Mouse (Mus musculus) midbrain, embryonic 15.5 days (tissue): ENCODE data around the gene Katnal1. TPM values are rescaled to one million over a fixed set of nuclear protein-coding genes. Genes with fewer than 3 reads are reported as not detected.
A peak's percentile ranks its signal among the peaks of the same experiment; 100 is the strongest.

Experiments used
- ATAC-seq: fragments of 200-750 bp; cut with Nextera tagmentation; replicated peaks from 2 replicates; pipeline ENCODE4 v1.8.0; 2017; ENCODE audit warnings: moderate TSS enrichment
- H3K27ac ChIP-seq: fragments of 300-500 bp; sonication (generic); 2 replicates; pipeline ENCODE4 v1.5.1; 2015; ENCODE audit warnings: mild to moderate bottlenecking, inconsistent platforms
- H3K27me3 ChIP-seq: fragments of 300-500 bp; sonication (generic); replicated peaks from 2 replicates; pipeline ENCODE4 v1.6.1; 2015; ENCODE audit warnings: inconsistent platforms
- H3K36me3 ChIP-seq: fragments of 300-500 bp; sonication (generic); replicated peaks from 2 replicates; pipeline ENCODE4 v1.6.1; 2015; ENCODE audit warnings: inconsistent platforms
- H3K4me1 ChIP-seq: fragments of 300-500 bp; sonication (generic); 2 replicates; pipeline ENCODE4 v1.6.1; 2015; ENCODE audit warnings: inconsistent platforms
- H3K4me2 ChIP-seq: fragments of 300-500 bp; sonication (generic); 2 replicates; pipeline ENCODE4 v1.6.1; 2015; ENCODE audit warnings: inconsistent platforms, mild to moderate bottlenecking, moderate library complexity
- H3K4me3 ChIP-seq: fragments of 300-500 bp; sonication (generic); 2 replicates; pipeline ENCODE4 v1.5.1; 2015; ENCODE audit warnings: mild to moderate bottlenecking, inconsistent platforms
- H3K9ac ChIP-seq: fragments of 300-500 bp; sonication (generic); 2 replicates; pipeline ENCODE4 v1.6.1; 2015; ENCODE audit warnings: mild to moderate bottlenecking, inconsistent platforms
- H3K9me3 ChIP-seq: fragments of 300-500 bp; sonication (generic); 2 replicates; pipeline ENCODE4 v1.6.1; 2016; ENCODE audit warnings: inconsistent platforms
- WGBS: fragments of 180-500 bp; shearing (Covaris S2); methylation state at CpG from one replicate; pipeline ENCODE4 v1.1.7; 2015; ENCODE audit warnings: mixed read lengths; 5-methylcytosine and 5-hydroxymethylcytosine counted together
- polyA plus RNA-seq: library from polyadenylated mRNA; unstranded; fragments of >200 nt; fragmentation: Nextera tagmentation; extraction: Ambion mirVana; gene quantifications from 2 replicates; pipeline ENCODE4 v1.2.1, GENCODE M21; 2015

Gene Katnal1
- polyA plus RNA-seq, 1 experiment from 2014 or later, result 42.7 TPM

DNA sequence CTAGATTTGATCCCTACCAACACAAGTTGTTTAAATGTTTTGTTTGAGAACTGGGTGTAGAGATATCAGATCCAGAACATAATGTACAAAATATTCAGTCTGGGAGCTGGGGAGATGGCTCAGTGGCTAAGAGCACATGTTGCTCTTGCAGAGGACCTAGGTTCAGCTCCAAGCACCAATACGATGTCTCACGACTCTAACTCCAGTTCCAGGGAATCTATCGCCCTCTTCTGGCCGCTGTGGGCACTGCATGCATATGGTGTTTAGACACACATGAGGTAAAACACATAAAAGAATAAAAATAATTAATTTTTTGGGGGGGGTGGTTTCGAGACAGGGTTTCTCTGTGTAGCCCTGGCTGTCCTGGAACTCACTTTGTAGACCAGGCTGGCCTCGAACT is 23.3 kb upstream of the Katnal1 start:
- no peak for ATAC-seq
- Histone ChIP-seq H3K27ac (no peak overlapping the region), H3K9ac (no peak overlapping the region), H3K36me3 (no peaks in the 10 kb centered on the region), H3K9me3 (no peaks in the 10 kb centered on the region), H3K4me2 (no peak overlapping the region), H3K4me3 (no peak overlapping the region), H3K4me1 (no peaks in the 10 kb centered on the region), H3K27me3 (no peaks in the 10 kb centered on the region)
- 49% methylated on average over 6 of the region's 6 CpGs for WGBS

DNA sequence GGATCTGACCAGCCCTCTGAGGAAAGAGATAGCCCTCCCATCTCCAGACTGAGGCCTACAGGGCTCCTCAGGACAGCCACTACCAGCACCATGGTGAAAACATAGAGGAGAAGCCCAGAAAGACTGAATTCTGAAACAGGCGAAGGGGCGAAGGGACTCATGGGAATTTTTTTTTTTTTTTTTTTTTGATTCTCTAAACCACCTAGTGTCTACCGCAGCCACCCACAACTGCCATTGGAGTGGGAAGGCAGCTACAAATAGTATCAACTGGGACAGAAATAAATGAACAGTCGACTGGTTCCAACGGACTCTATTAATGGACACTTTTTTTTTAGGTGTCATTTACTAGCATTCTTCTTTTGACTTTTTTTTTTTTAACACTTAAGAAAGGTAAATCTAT is 22.2 kb upstream of the Katnal1 start:
- Histone ChIP-seq H3K4me1 (no peaks in the 10 kb centered on the region), H3K4me2 (no peak overlapping the region), H3K27me3 (no peaks in the 10 kb centered on the region), H3K27ac (no peak overlapping the region), H3K4me3 (no peak overlapping the region), H3K9me3 (0 out of 2 replicates have a peak, but pooled peaks cover 3% of the 10 kb centered on the region), H3K36me3 (no peaks in the 10 kb centered on the region), H3K9ac (no peak overlapping the region)
- ATAC-seq, result no peak
- WGBS, result 95% methylated on average over 5 of the region's 5 CpGs

DNA sequence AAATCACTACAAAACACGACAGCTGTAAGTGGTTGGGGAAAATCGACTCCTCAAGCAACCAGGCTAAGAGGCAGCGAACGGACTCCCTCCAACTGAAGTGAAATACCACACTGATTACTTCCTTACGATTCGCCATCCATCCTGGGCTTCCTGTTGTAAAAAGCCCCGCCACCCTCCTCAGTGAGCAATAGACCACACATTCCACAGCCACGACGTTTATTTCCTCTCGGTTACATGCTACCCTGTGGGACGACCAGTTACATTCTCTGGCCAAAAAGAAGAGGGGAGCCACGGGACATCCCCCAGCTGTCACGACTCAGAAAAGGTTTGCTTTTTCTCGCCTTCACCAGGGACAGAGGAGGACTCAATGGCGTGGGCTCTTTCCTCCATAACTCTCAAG is 20.9 kb upstream of the Katnal1 start:
- no peak for ATAC-seq
- Histone ChIP-seq H3K27me3 (no peaks in the 10 kb centered on the region), H3K4me2 (no peak overlapping the region), H3K36me3 (no peaks in the 10 kb centered on the region), H3K4me1 (0 out of 2 replicates have a peak, but pooled peaks cover 3% of the 10 kb centered on the region), H3K4me3 (no peak overlapping the region), H3K9me3 (0 out of 2 replicates have a peak, but pooled peaks cover 3% of the 10 kb centered on the region), H3K27ac (no peak overlapping the region), H3K9ac (no peak overlapping the region)
- 72% methylated on average over 15 of the region's 15 CpGs for WGBS

DNA sequence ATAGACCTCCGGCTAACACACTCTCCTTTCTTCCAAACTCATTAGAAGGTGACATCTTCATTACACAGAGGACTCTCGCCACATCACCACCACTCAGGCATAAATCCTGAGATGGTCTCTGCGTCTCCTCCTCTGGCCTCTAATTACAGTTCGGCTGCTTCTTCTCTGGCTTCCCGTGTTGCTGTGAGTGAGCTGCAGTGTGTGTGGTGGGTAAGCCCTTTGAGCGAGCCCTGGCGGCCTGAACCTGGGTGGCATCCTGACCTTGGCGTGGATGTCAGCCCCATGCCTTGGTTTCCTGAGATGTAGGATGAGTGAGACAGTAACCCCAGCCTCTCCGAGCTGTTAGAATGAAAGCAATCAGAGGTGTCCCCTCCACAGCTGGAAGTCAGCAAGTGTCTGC is 19.5 kb upstream of the Katnal1 start:
- Histone ChIP-seq H3K36me3 (no peaks in the 10 kb centered on the region), H3K4me3 (no peak overlapping the region), H3K27me3 (no peaks in the 10 kb centered on the region), H3K9ac (no peak overlapping the region), H3K4me1 (0 out of 2 replicates have a peak, but pooled peaks cover 3% of the 10 kb centered on the region), H3K9me3 (0 out of 2 replicates have a peak, but pooled peaks cover 3% of the 10 kb centered on the region), H3K27ac (no peak overlapping the region), H3K4me2 (no peak overlapping the region)
- no peak for ATAC-seq
- 74% methylated on average over 9 of the region's 9 CpGs for WGBS

DNA sequence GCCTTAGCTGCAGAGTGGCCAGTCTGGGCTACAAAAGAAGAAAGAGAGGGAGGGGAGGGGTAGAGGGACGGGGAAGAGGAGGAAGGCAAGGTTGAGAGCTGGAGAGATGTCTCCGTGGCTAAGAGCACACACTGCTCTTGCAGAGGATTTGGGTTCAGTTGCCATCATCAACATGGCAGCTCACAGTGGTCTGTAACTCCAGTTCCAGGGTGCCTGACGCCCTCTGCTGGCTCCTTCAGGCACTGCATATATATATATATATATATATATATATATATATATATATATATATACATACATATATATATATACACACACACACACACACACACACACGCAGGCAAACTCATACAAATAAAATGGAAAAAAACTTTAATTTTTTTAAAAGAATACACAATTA is 18.3 kb upstream of the Katnal1 start:
- Histone ChIP-seq H3K27ac (no peak overlapping the region), H3K4me3 (no peak overlapping the region), H3K4me2 (no peak overlapping the region), H3K4me1 (0 out of 2 replicates have a peak, but pooled peaks cover 3% of the 10 kb centered on the region), H3K9ac (no peak overlapping the region), H3K27me3 (no peaks in the 10 kb centered on the region), H3K9me3 (0 out of 2 replicates have a peak, but pooled peaks cover 3% of the 10 kb centered on the region), H3K36me3 (no peaks in the 10 kb centered on the region)
- ATAC-seq, result no peak
- 75% methylated on average over 4 of the region's 4 CpGs for WGBS

DNA sequence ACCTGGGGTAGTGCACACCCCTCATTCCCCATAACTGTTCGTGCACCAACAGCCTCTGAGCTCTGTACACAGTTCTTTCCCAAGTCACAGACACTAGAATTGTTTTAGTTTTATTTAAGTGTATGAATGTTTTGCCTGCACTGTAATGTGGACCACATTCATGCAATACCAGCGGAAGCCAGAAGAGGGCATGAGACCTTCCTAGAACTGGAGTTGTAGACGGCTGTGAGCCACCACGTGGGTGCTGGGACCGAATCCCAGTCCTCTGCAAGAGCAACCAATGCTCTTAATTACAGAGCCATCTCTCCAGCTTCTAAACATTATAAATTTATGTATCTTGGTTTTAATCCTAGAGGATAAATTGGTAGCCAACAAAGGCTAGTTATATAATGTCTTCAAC is 17.7 kb upstream of the Katnal1 start:
- no peak overlapping the region for H3K4me2 ChIP-seq
- 80% methylated on average over 5 of the region's 5 CpGs for WGBS
- no peak overlapping the region for H3K9ac ChIP-seq
- H3K9me3 ChIP-seq, result 0 out of 2 replicates have a peak, but pooled peaks cover 3% of the 10 kb centered on the region
- H3K36me3 ChIP-seq, result no peaks in the 10 kb centered on the region
- no peak overlapping the region for H3K4me3 ChIP-seq
- ATAC-seq, result no peak
- 0 out of 2 replicates have a peak, but pooled peaks cover 3% of the 10 kb centered on the region for H3K4me1 ChIP-seq
- no peaks in the 10 kb centered on the region for H3K27me3 ChIP-seq
- no peak overlapping the region for H3K27ac ChIP-seq

DNA sequence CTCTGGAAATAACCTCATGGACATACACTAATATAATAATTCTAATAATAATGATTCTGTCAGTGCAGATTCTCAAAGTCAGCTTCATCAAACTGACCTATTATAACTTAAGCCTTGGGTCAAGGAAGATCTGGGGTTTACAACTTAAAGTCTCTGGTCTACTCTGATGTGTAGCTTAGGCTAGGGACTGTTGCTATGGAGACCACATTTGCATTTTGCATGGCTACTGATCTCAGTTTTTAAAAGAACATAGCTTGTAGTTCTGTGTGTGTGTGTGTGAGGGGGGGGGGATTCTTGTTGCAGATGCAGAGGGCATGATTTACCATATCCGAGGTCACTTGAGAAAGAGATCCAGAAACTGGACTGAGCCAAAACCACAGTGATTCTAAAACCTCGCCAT is 16.6 kb upstream of the Katnal1 start:
- Histone ChIP-seq H3K27ac (no peak overlapping the region), H3K9ac (no peak overlapping the region), H3K4me2 (no peak overlapping the region), H3K36me3 (no peaks in the 10 kb centered on the region), H3K4me1 (0 out of 2 replicates have a peak, but pooled peaks cover 3% of the 10 kb centered on the region), H3K4me3 (no peak overlapping the region), H3K27me3 (no peaks in the 10 kb centered on the region), H3K9me3 (0 out of 2 replicates have a peak, but pooled peaks cover 3% of the 10 kb centered on the region)
- no peak for ATAC-seq
- WGBS, result 65% methylated on average over 2 of the region's 2 CpGs

DNA sequence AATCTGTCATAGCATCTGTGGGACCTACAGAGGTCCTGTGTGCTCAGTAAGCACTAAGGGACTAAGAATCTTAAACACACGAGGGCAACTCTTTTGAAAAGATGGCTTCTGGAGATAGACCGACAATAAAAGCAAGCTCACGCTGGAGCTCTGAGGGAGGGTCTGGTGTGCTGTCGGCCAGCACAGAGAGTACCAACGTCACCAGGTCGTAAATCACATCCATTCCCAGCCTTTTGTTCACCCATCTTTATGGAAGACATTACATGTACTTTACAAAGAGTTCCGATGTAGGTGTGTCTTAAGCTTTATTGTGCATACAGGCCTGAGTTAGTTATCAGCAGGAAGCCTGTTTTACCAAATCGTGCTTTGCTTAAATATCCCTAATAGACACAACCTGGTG is 14.9 kb upstream of the Katnal1 start:
- no peak overlapping the region for H3K27ac ChIP-seq
- no peak overlapping the region for H3K4me2 ChIP-seq
- no peak for ATAC-seq
- 0 out of 2 replicates have a peak, but pooled peaks cover 3% of the 10 kb centered on the region for H3K4me1 ChIP-seq
- H3K4me3 ChIP-seq, result no peak overlapping the region
- no peaks in the 10 kb centered on the region for H3K36me3 ChIP-seq
- H3K9me3 ChIP-seq, result 0 out of 2 replicates have a peak, but pooled peaks cover 3% of the 10 kb centered on the region
- no peaks in the 10 kb centered on the region for H3K27me3 ChIP-seq
- H3K9ac ChIP-seq, result no peak overlapping the region
- 71% methylated on average over 8 of the region's 8 CpGs for WGBS

DNA sequence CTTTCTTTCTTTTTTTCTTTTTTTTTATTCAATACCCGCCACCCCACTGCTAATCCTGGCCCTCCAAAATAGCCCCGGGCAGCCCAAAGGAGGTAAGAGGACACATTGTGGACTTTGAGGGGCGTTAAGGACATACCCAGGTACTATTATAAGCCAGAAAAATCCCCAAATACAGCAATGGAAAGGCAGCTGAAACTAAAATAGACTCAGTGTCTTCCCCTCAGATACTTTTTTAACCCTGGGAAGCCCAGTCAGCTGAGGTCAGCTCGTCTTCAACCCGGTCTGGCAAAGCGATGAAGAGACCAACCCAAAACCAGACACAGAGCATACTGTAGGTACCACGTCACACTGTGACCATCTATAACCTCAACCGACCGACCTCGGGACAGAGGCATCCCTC is 14.3 kb upstream of the Katnal1 start:
- no peak for ATAC-seq
- 71% methylated on average over 10 of the region's 10 CpGs for WGBS
- H3K27ac ChIP-seq, result no peak overlapping the region
- 0 out of 2 replicates have a peak, but pooled peaks cover 3% of the 10 kb centered on the region for H3K4me1 ChIP-seq
- 0 out of 2 replicates have a peak, but pooled peaks cover 3% of the 10 kb centered on the region for H3K9me3 ChIP-seq
- no peaks in the 10 kb centered on the region for H3K36me3 ChIP-seq
- no peak overlapping the region for H3K9ac ChIP-seq
- no peaks in the 10 kb centered on the region for H3K27me3 ChIP-seq
- no peak overlapping the region for H3K4me3 ChIP-seq
- H3K4me2 ChIP-seq, result no peak overlapping the region

DNA sequence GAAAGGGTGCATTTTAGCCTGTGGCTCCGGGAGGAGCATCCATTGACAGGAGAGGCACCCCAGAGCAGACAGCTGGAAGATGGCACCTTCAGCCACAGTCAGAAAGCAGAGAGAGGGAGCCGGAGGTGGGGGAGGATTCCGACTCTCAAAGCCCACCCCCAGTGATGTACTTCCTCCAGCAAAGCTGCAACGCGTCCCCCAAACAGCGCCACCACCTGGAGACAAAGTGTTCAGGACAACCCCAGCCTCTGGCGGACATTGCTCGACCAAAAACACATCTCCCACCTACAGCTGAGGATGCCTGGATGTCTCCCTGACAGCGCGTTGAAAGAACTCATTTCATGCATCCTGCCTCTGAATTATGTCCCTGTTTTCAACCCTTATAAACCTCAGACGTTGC is 13.8 kb upstream of the Katnal1 start:
- no peak overlapping the region for H3K9ac ChIP-seq
- 0 out of 2 replicates have a peak, but pooled peaks cover 3% of the 10 kb centered on the region for H3K4me1 ChIP-seq
- no peaks in the 10 kb centered on the region for H3K36me3 ChIP-seq
- no peak overlapping the region for H3K4me3 ChIP-seq
- H3K9me3 ChIP-seq, result 0 out of 2 replicates have a peak, but pooled peaks cover 3% of the 10 kb centered on the region
- no peak overlapping the region for H3K4me2 ChIP-seq
- WGBS, result 48% methylated on average over 11 of the region's 11 CpGs
- no peak for ATAC-seq
- no peak overlapping the region for H3K27ac ChIP-seq
- H3K27me3 ChIP-seq, result no peaks in the 10 kb centered on the region

DNA sequence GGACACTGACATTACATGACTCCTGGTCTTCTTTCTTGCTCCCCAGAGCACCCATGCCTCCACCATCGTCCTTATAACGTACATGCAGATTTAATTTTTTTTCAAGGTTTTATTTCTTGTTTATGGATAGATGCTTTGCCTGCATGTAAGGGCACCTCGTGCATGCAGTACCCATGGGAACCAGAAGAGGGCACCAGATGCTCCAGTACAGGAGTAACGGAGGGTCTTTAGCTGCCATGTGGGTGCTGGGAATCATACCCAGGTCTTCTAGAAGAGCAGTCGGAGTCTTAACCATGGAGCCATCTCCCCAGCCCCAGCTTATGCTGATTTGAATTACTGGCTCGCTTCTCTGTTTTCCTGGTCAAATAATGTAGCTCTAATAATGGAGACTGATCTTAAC is 13.2 kb upstream of the Katnal1 start:
- Histone ChIP-seq H3K36me3 (no peaks in the 10 kb centered on the region), H3K4me2 (no peak overlapping the region), H3K4me1 (0 out of 2 replicates have a peak, but pooled peaks cover 3% of the 10 kb centered on the region), H3K27me3 (no peaks in the 10 kb centered on the region), H3K9me3 (0 out of 2 replicates have a peak, but pooled peaks cover 3% of the 10 kb centered on the region), H3K27ac (no peak overlapping the region), H3K9ac (no peak overlapping the region), H3K4me3 (no peak overlapping the region)
- no peak for ATAC-seq
- WGBS, result 97% methylated on average over 6 of the region's 6 CpGs

DNA sequence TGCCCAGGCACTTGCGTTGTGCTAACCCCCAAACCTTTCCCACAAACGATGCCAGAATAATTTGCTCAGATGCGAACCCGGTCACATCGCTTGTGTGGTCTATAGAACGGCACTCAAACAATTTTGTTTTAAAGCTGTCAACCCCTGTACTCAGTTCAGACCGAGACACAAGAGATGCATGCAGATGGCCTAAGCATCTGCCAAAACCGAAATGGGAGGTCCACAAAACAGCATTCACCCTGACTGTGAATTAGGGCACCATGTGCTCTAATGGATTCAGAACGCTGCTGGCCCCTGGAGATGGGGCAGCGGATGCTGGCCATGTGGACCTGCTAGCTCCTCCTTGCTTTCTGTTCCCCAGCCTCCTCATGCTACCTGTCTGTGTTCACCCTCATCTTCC is 12.7 kb upstream of the Katnal1 start:
- ATAC-seq, result 0 out of 2 replicates have a peak, but pooled peaks have one; percentile 11
- Histone ChIP-seq H3K36me3 (no peaks in the 10 kb centered on the region), H3K9me3 (0 out of 2 replicates have a peak, but pooled peaks cover under 1% of the 10 kb centered on the region), H3K4me3 (no peak overlapping the region), H3K27me3 (no peaks in the 10 kb centered on the region), H3K4me1 (0 out of 2 replicates have a peak, but pooled peaks cover 3% of the 10 kb centered on the region), H3K9ac (no peak overlapping the region), H3K27ac (no peak overlapping the region), H3K4me2 (no peak overlapping the region)
- WGBS, result 74% methylated on average over 10 of the region's 10 CpGs

DNA sequence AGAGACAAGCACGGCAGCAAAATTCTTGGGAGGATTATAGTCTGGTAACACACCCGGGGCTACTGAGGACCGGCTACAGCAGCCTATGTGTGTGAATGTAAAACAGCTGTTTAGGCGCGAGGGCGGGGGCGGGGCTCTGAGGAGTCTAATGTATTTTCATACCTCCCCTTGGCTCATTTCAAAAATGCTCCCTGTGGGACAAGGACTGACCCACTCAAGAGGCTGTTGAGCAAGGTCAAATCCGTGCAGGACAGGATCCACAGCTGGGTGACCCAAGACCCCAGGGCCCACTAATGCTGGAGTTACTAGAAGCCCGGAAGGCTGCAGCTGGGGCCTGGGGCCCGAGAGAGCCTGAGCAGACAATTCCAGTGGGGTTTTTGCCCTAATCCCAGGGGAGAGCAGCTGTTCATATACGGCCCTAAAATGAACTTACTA is 10.8 kb upstream of the Katnal1 start:
- H3K9me3 ChIP-seq, result no peaks in the 10 kb centered on the region
- no peak overlapping the region for H3K27ac ChIP-seq
- H3K4me2 ChIP-seq, result no peak overlapping the region
- no peaks in the 10 kb centered on the region for H3K4me1 ChIP-seq
- H3K27me3 ChIP-seq, result no peaks in the 10 kb centered on the region
- H3K36me3 ChIP-seq, result no peaks in the 10 kb centered on the region
- ATAC-seq, result no peak
- H3K9ac ChIP-seq, result no peak overlapping the region
- H3K4me3 ChIP-seq, result no peak overlapping the region
- 56% methylated on average over 11 of the region's 11 CpGs for WGBS
